Mouse (Mus musculus): ENCODE results near the gene Arrdc2. TPM values are rescaled to one million over a fixed set of nuclear protein-coding genes. Genes with fewer than 3 reads are reported as not detected.

Arrdc2 gene
- total RNA-seq (2015) (9.0 and 11.0 TPM in 2 replicates), total RNA-seq (2017) (10.5 and 11.1 TPM in 2 replicates)

DNA sequence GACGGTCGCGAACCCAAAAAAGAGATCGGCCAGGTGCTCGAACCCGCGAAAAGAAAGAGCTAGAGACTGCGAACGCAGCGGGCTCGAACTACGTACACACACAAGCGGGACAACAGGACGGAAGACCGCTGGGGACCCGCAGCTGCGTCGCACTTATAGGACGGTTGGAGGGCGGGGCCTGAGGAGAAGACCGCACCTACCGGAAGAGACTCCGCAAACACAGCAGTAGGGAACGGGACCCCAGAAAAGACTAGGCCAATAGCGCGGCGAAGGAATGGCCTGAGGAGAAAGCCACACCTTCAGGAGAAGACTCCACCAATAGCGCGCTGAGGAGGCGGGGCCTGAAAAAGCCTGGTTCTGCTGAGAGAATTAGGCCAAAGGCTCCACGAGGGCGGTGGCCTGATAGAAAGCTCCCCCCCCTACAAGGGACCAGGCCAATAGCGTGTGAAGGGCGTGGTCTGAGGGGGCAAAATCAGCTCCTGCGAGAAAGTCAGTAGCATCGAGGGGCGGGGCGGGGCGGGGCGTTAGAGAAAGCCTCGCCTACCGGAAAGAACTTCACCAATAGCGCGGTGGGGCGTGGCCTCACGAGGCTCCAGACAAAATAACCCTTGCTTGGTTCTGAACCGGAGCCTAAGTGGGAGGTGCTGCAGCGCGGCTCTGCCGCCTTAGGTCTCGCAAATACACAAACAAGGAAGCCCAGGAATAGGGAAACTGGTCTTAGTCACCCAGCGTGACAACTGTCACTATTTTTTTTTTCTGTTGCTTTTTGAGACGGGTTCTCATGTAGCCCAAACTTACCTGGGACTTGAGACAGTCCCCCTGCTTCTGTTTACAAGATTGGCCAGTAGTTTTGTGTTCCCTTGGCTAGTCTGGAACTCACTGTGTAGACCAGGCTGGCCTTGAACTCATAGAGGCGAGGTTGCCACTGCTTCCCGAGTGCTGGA is at the start of gene Arrdc2:
Gene Arrdc2, minus strand, starts transcription at position 313 of the 944 bp plus-strand sequence.
- ATAC-seq (ENCODE audit: poor library complexity, severe bottlenecking), result peak; percentile 80

- ATAC-seq (ENCODE audit: poor library complexity, severe bottlenecking), result no peak
Observed at GRCm38 (mm10) chr8:70887669-70888068, 48.1 kb upstream of the Arrdc2 start.

- ATAC-seq (ENCODE audit: poor library complexity, severe bottlenecking), result no peak
Observed at GRCm38 (mm10) chr8:70885612-70886011, 46.1 kb upstream of the Arrdc2 start.

- ATAC-seq (ENCODE audit: poor library complexity, severe bottlenecking), result no peak
Observed at GRCm38 (mm10) chr8:70884683-70885082, 45.2 kb upstream of the Arrdc2 start.

DNA sequence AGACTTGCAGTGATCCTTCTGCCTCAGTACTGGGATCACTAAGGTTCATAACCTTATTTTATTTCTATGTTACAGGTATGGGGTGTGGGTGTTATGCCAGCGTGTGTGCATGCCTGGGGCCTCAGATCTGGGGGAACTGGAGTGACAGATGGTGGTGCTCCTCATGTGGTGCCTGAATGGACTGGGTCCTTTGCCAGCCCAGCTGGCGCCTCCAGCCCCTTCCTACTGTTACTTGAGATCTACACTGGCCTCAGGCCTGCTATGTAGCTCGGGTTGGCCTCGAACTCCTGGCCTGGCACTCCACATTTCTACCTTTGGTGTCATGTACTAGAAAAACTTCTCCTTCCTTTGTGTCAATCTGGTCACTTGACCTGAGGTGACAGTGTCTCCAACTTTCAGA is 44.7 kb upstream of the Arrdc2 start:
- ATAC-seq (ENCODE audit: poor library complexity, severe bottlenecking), result no peak

DNA sequence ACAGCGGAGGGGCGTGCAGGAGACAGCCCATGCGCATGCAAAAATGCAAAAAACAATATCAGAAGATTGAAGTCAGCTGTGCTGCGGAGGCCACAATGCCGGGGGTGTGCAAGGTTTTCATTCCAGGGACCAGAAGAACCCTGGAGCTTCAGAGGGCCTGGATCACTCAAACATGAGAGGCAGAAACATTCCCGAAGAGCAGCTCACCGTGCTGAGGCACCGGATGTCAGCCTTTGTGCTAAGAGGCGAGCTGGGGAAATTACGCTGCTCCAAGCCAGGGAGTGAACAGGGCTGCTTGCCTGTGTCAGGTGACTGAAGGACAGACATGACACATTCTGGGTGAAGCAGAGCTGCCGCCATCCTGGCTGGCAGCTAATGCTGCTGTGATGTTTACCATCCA is 41.0 kb upstream of the Arrdc2 start:
- ATAC-seq (ENCODE audit: poor library complexity, severe bottlenecking), result no peak

GRCm38 (mm10) chr8:70880126-70880525 is 40.6 kb upstream of the Arrdc2 start:
- no peak for ATAC-seq (ENCODE audit: poor library complexity, severe bottlenecking)

DNA sequence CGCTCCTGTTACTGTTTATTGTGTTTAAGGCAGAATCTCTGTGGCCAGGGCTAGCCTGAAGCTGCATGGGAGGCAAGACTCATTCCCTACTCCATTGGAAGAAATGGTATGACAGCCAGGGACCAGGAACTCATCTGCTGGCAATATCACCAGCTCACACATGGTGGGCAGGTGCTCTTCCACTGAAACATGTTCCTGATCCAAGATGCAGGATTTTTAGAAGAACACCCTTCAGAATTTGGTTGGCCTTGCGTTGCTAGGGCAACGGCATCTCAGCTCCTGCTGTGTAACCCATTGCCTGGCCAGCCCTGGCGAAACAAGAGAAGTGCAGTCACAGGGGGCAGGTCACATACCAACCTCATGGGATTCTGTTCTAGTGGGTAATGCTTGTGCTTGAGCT is 40.0 kb upstream of the Arrdc2 start:
- no peak for ATAC-seq (ENCODE audit: poor library complexity, severe bottlenecking)

DNA sequence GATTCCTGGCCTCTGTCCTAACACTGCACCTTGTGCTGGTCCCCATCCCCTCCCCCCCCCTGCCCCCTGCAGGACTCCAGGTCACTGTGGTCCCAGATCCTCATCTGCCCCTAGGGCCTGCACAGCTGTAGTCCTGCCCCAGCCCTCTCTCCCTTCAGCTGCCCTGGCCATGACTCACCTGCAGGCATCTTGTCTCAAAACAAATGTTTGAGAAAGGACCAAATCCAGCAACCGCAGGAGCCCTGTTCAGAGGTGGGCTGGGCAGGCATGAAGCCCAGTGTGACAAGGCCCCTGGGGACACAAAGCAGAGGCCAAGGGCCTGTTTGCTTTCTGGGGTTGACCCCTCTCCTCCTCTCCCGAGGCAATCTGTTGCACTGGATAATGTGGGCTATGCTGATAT is 38.7 kb upstream of the Arrdc2 start:
- no peak for ATAC-seq (ENCODE audit: poor library complexity, severe bottlenecking)

- no peak for ATAC-seq (ENCODE audit: poor library complexity, severe bottlenecking)
Observed at GRCm38 (mm10) chr8:70876382-70876781, 36.9 kb upstream of the Arrdc2 start.

- no peak for ATAC-seq (ENCODE audit: poor library complexity, severe bottlenecking)
Observed at GRCm38 (mm10) chr8:70874441-70874840, 34.9 kb upstream of the Arrdc2 start.

GRCm38 (mm10) chr8:70873364-70873985 is 34.0 kb upstream of the Arrdc2 start, which contains the start of gene Ccdc124:
Gene Ccdc124 (minus strand): TSS chr8:70873935.
- peak; percentile 93 for ATAC-seq (ENCODE audit: poor library complexity, severe bottlenecking)

GRCm38 (mm10) chr8:70872643-70873363 is 33.3 kb upstream of the Arrdc2 start:
- no peak for ATAC-seq (ENCODE audit: poor library complexity, severe bottlenecking)

GRCm38 (mm10) chr8:70871195-70871807 is 31.8 kb upstream of the Arrdc2 start:
- no peak for ATAC-seq (ENCODE audit: poor library complexity, severe bottlenecking)

DNA sequence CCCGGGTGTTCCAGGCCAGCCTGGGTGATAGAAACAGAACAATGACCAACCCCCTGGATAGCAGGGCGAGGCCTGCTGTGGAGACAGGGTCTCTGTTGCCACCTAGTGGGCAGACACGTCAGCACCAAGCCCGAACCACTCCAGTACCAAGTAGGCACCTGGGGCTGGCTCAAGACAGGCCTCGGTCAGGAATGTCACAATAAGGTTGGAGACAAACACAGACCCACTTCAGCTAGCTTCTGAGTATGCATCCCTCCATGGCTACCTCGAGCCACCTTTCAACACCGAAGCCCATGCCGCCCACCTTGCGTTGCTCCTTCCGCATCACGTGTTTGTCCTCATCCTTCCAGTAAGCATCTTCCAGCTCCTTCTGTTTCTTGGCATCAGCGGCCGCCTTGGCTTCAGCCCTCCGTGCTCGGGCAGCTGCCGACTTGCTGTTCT is 30.1 kb upstream of the Arrdc2 start:
- ATAC-seq (ENCODE audit: poor library complexity, severe bottlenecking), result peak; percentile 45

DNA sequence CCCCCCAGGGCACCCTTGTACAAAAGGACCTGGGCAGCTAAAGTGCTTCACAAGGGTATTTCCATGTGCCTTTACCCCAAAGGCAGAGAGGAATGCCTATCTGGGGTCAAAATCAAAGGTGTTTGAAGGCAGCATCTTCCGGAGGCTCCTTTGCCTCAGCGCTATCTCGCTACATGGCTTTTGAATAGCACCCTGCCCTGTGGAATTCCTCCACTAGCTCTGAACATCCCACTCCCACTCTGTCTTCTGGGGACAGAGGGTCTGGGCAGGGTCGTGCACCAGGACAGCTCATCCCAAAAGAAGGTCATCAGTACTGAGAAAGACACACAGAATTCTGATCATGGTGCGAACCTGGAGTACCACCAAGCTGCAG is 29.7 kb upstream of the Arrdc2 start:
- no peak for ATAC-seq (ENCODE audit: poor library complexity, severe bottlenecking)

GRCm38 (mm10) chr8:70868559-70869198 is 29.2 kb upstream of the Arrdc2 start:
- ATAC-seq (ENCODE audit: poor library complexity, severe bottlenecking), result peak; percentile 48

GRCm38 (mm10) chr8:70866566-70866965 is 27.0 kb upstream of the Arrdc2 start:
- no peak for ATAC-seq (ENCODE audit: poor library complexity, severe bottlenecking)

GRCm38 (mm10) chr8:70866001-70866520 is 26.5 kb upstream of the Arrdc2 start:
- ATAC-seq (ENCODE audit: poor library complexity, severe bottlenecking), result no peak

GRCm38 (mm10) chr8:70865350-70866000 is 26.0 kb upstream of the Arrdc2 start:
- peak; percentile 70 for ATAC-seq (ENCODE audit: poor library complexity, severe bottlenecking)
